Mouse (Mus musculus): Measurements from ENCODE around the gene Otud7b. TPM values are rescaled to one million over a fixed set of nuclear protein-coding genes. Genes with fewer than 3 reads are reported as not detected.

Gene Otud7b
- polyA plus RNA-seq, 1 experiment: 46.0 TPM

GRCm38 (mm10) chr3:96209242-96209641 is 104.9 kb downstream of the Otud7b start:
- peak overlapping the region; percentile 24 for H3K4me3 ChIP-seq (ENCODE audit: control insufficient read depth, low read depth, low read length)
- no peak for TF ChIP-seq POLR2A (IDR thresholded peaks at IDR 0.05; ENCODE audit: control insufficient read depth, low read depth, low read length)
- TF ChIP-seq CTCF (IDR thresholded peaks at IDR 0.05; ENCODE audit: control insufficient read depth, insufficient read depth, insufficient replicate concordance, low read depth, low read length): peak; percentile 26; the same call in 1 of the 2 replicates

More at GRCm38 (mm10) chr3:96209242-96209641, 104.9 kb downstream of the Otud7b start:
- H3K27ac ChIP-seq (ENCODE audit: control insufficient read depth, insufficient read depth, low read depth, low read length): no peak overlapping the region
- no peaks in the 10 kb centered on the region for H3K36me3 ChIP-seq (ENCODE audit: control insufficient read depth, insufficient read depth, low read length)
- no peaks in the 10 kb centered on the region for H3K27me3 ChIP-seq (ENCODE audit: control insufficient read depth, insufficient read depth, low read length)
- peaks cover 2% of the 10 kb centered on the region for H3K4me1 ChIP-seq (ENCODE audit: control insufficient read depth, insufficient read depth, low read length)

Other genes with a start within 250 kb of the Otud7b start
- 14.9 and 15.5 TPM in 2 replicates for gene Prpf3, start 248.6 kb upstream of the Otud7b start, polyA plus RNA-seq (2012; rRNA removed)
- 30.5 and 40.4 TPM in 2 replicates for gene Mrps21, start 233.0 kb upstream of the Otud7b start, polyA plus RNA-seq (2012; rRNA removed)
- gene Ciart, start 222.3 kb upstream of the Otud7b start, polyA plus RNA-seq (2012; rRNA removed): 16.2 and 16.5 TPM in 2 replicates
- gene BC028528, start 212.5 kb upstream of the Otud7b start, polyA plus RNA-seq (2012; rRNA removed): 1.7 and 2.4 TPM in 2 replicates
- gene Aph1a, start 210.6 kb upstream of the Otud7b start, polyA plus RNA-seq (2012; rRNA removed): 14.9 and 17.6 TPM in 2 replicates
- gene Car14, start 199.8 kb upstream of the Otud7b start, polyA plus RNA-seq (2012; rRNA removed): 2.0 TPM in 2 replicates
- gene Anp32e, start 175.3 kb upstream of the Otud7b start, polyA plus RNA-seq (2012; rRNA removed): 4.4 and 6.0 TPM in 2 replicates
- 43.8 and 55.7 TPM in 2 replicates for gene Plekho1, start 108.5 kb upstream of the Otud7b start, polyA plus RNA-seq (2012; rRNA removed)
- 3.3 and 4.1 TPM in 2 replicates for gene Vps45, start 46.1 kb upstream of the Otud7b start, polyA plus RNA-seq (2012; rRNA removed)
- gene Mtmr11, start 57.5 kb downstream of the Otud7b start, polyA plus RNA-seq (2012; rRNA removed): 0.93 and 1.1 TPM in 2 replicates
- 141 and 143 TPM in 2 replicates for gene Sf3b4, start 67.8 kb downstream of the Otud7b start, polyA plus RNA-seq (2012; rRNA removed)
- gene Sv2a, start 76.6 kb downstream of the Otud7b start, polyA plus RNA-seq (2012; rRNA removed): 0.54 and 1.7 TPM in 2 replicates
- gene Bola1, start 115.2 kb downstream of the Otud7b start, polyA plus RNA-seq (2012; rRNA removed): 38.3 and 47.3 TPM in 2 replicates
- gene Hist2h2ab, start 115.3 kb downstream of the Otud7b start, polyA plus RNA-seq (2012; rRNA removed): 3.7 and 3.9 TPM in 2 replicates
- gene Hist2h2ac, start 116.4 kb downstream of the Otud7b start, polyA plus RNA-seq (2012; rRNA removed): 7.3 and 9.4 TPM in 2 replicates
- gene Hist2h2be, start 116.6 kb downstream of the Otud7b start, polyA plus RNA-seq (2012; rRNA removed): 11.3 and 13.0 TPM in 2 replicates
- 18.0 and 18.3 TPM in 2 replicates for gene Hist2h3c2, start 134.6 kb downstream of the Otud7b start, polyA plus RNA-seq (2012; rRNA removed)
- gene Hist2h2aa2, start 135.7 kb downstream of the Otud7b start, polyA plus RNA-seq (2012; rRNA removed): 37.8 and 209 TPM in 2 replicates
- gene Hist2h2aa1, start 141.0 kb downstream of the Otud7b start, polyA plus RNA-seq (2012; rRNA removed): 1,076 and 1,288 TPM in 2 replicates
- gene Hist2h3c1, start 142.2 kb downstream of the Otud7b start, polyA plus RNA-seq (2012; rRNA removed): not detected in 2 replicates
- gene Hist2h4, start 158.8 kb downstream of the Otud7b start, polyA plus RNA-seq (2012; rRNA removed): 0.42 and 0.43 TPM in 2 replicates
- gene Hist2h3b, start 164.1 kb downstream of the Otud7b start, polyA plus RNA-seq (2012; rRNA removed): 5.0 and 6.2 TPM in 2 replicates
- 1.4 and 1.6 TPM in 2 replicates for gene Hist2h2bb, start 165.2 kb downstream of the Otud7b start, polyA plus RNA-seq (2012; rRNA removed)
- gene Fcgr1, start 189.4 kb downstream of the Otud7b start, polyA plus RNA-seq (2012; rRNA removed): 0.19 and 0.23 TPM in 2 replicates

Measured in testis, adult 2 months (tissue).